Mouse (Mus musculus) G1E (cell line): ENCODE data around the gene Bpifa5. TPM values are rescaled to one million over a fixed set of nuclear protein-coding genes. Genes with fewer than 3 reads are reported as not detected.

Experiments
- ATAC-seq: 2 replicates; pipeline ENCODE4 v1.8.0; 2016; ENCODE audit warnings: mild to moderate bottlenecking; ENCODE audit not compliant: insufficient number of reproducible peaks, poor library complexity, low FRiP score, severe bottlenecking; ENCODE audit errors: extremely low read depth
- DNase-seq: peaks from one replicate; pipeline ENCODE4 v3.0.0; 2012; ENCODE audit warnings: low spot score
- H3K27me3 ChIP-seq: 2 replicates; pipeline ENCODE4 v1.6.1; 2012; ENCODE audit warnings: mild to moderate bottlenecking, low read length, inconsistent platforms; ENCODE audit not compliant: insufficient read depth
- H3K36me3 ChIP-seq: replicated peaks from 2 replicates; pipeline ENCODE3; 2012; ENCODE audit warnings: mild to moderate bottlenecking, inconsistent platforms
- H3K4me1 ChIP-seq: 2 replicates; pipeline ENCODE4 v1.6.1; 2012; ENCODE audit warnings: low read depth, low read length, inconsistent platforms, mixed read lengths; ENCODE audit not compliant: insufficient read depth
- H3K4me3 ChIP-seq: 2 replicates; pipeline ENCODE4 v1.5.1; 2012; ENCODE audit warnings: low read depth, mild to moderate bottlenecking, inconsistent platforms, low read length, moderate library complexity, mixed read lengths
- H3K9me3 ChIP-seq: replicated peaks from 2 replicates; pipeline ENCODE4 v1.6.1; 2012; ENCODE audit warnings: inconsistent platforms
- CTCF ChIP-seq: IDR thresholded peaks from 2 replicates; pipeline ENCODE4 v1.5.1; 2012; ENCODE audit warnings: low read depth, low read length, inconsistent platforms, mixed read lengths
- TAL1 ChIP-seq: conservative IDR thresholded peaks from 2 replicates; pipeline ENCODE4 v1.6.1; 2012; ENCODE audit warnings: low read depth, low read length, inconsistent platforms, mixed read lengths
- polyA plus RNA-seq: library from polyadenylated mRNA; stranded (reverse); fragments of >175 nt; gene quantifications from 2 replicates; pipeline ENCODE4 v1.2.3, GENCODE M21; 2012
- total RNA-seq, 2 experiments: library from RNA; stranded (forward) in 1 of 2; stranded (reverse) in 1 of 2; fragments of 200-1000 nt in 1 of 2; fragments of >200 nt in 1 of 2; fragmentation: Nextera tagmentation in 1 of 2; gene quantifications; 2 replicates each; pipeline ENCODE4 v1.2.3; 2014 to 2017

The Bpifa5 gene
- total and polyA plus RNA-seq, 3 experiments: not detected

DNA sequence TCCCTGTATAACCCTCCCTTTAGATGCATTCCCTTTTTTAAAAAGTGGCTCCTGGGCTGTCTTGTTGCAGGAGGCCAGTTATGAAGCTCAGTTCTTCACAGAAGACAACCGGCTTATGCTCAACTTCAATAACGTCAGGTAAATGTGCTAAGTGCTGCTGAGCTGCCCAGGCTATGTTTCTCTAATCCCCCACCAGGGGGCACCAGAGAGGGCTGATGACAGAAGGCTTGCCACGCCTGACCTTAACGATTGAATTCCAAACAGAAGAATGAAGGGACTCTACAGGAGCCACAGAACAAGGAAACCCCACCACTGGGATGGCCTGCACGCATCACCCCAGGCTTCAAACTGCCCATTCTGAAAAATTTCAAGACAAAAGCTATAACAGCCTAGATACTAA is 52.8 kb downstream of the Bpifa5 start:
- TF ChIP-seq TAL1: no peak
- peak; percentile 55 for TF ChIP-seq CTCF
- H3K9me3 ChIP-seq: no peaks in the 10 kb centered on the region
- H3K27me3 ChIP-seq: peaks cover 7% of the 10 kb centered on the region; the same call in 1 of the 2 replicates
- DNase-seq (peak; percentile 49), ATAC-seq (peak; percentile 40)
- no peaks in the 10 kb centered on the region for H3K4me1 ChIP-seq
- no peak overlapping the region for H3K4me3 ChIP-seq
- H3K36me3 ChIP-seq: no peaks in the 10 kb centered on the region

Other genes with a start within 250 kb of the Bpifa5 start
- gene Bpifb3, start 244.4 kb upstream of the Bpifa5 start, total RNA-seq (2014; fragmentation: Nextera tagmentation): not detected in 2 replicates
- not detected in 2 replicates for gene Bpifb3, start 244.4 kb upstream of the Bpifa5 start, total RNA-seq (2017)
- not detected in 2 replicates for gene Bpifb3, start 244.4 kb upstream of the Bpifa5 start, polyA plus RNA-seq
- gene Bpifb4, start 224.4 kb upstream of the Bpifa5 start, total RNA-seq (2014; fragmentation: Nextera tagmentation): not detected in 2 replicates
- gene Bpifb4, start 224.4 kb upstream of the Bpifa5 start, total RNA-seq (2017): not detected in 2 replicates
- not detected in 2 replicates for gene Bpifb4, start 224.4 kb upstream of the Bpifa5 start, polyA plus RNA-seq
- gene Bpifa6, start 187.7 kb upstream of the Bpifa5 start, total RNA-seq (2014; fragmentation: Nextera tagmentation): not detected in 2 replicates
- not detected in 2 replicates for gene Bpifa6, start 187.7 kb upstream of the Bpifa5 start, total RNA-seq (2017)
- not detected in 2 replicates for gene Bpifa6, start 187.7 kb upstream of the Bpifa5 start, polyA plus RNA-seq
- gene Bpifa2, start 154.3 kb upstream of the Bpifa5 start, total RNA-seq (2014; fragmentation: Nextera tagmentation): not detected in 2 replicates
- gene Bpifa2, start 154.3 kb upstream of the Bpifa5 start, total RNA-seq (2017): 0.49 TPM in 1 of 2 replicates, not detected in the other
- not detected in 2 replicates for gene Bpifa2, start 154.3 kb upstream of the Bpifa5 start, polyA plus RNA-seq
- not detected in 2 replicates for gene Bpifa3, start 32.3 kb upstream of the Bpifa5 start, total RNA-seq (2014; fragmentation: Nextera tagmentation)
- not detected in 2 replicates for gene Bpifa3, start 32.3 kb upstream of the Bpifa5 start, total RNA-seq (2017)
- gene Bpifa3, start 32.3 kb upstream of the Bpifa5 start, polyA plus RNA-seq: not detected in 2 replicates
- not detected in 2 replicates for gene Bpifa1, start 19.7 kb upstream of the Bpifa5 start, total RNA-seq (2014; fragmentation: Nextera tagmentation)
- not detected in 2 replicates for gene Bpifa1, start 19.7 kb upstream of the Bpifa5 start, total RNA-seq (2017)
- not detected in 2 replicates for gene Bpifa1, start 19.7 kb upstream of the Bpifa5 start, polyA plus RNA-seq
- not detected in 2 replicates for gene Bpifb1, start 28.2 kb downstream of the Bpifa5 start, total RNA-seq (2014; fragmentation: Nextera tagmentation)
- 0.05 TPM in 1 of 2 replicates, not detected in the other for gene Bpifb1, start 28.2 kb downstream of the Bpifa5 start, total RNA-seq (2017)
- not detected in 2 replicates for gene Bpifb1, start 28.2 kb downstream of the Bpifa5 start, polyA plus RNA-seq
- not detected in 2 replicates for gene Bpifb5, start 61.1 kb downstream of the Bpifa5 start, total RNA-seq (2014; fragmentation: Nextera tagmentation)
- gene Bpifb5, start 61.1 kb downstream of the Bpifa5 start, total RNA-seq (2017): 0.11 TPM in 1 of 2 replicates, not detected in the other
- gene Bpifb5, start 61.1 kb downstream of the Bpifa5 start, polyA plus RNA-seq: not detected in 2 replicates
- not detected in 2 replicates for gene Bpifb9a, start 95.2 kb downstream of the Bpifa5 start, total RNA-seq (2014; fragmentation: Nextera tagmentation)
- gene Bpifb9a, start 95.2 kb downstream of the Bpifa5 start, total RNA-seq (2017): 0.22 TPM in 1 of 2 replicates, not detected in the other
- gene Bpifb9a, start 95.2 kb downstream of the Bpifa5 start, polyA plus RNA-seq: not detected in 2 replicates
- not detected in 2 replicates for gene Bpifb9b, start 144.6 kb downstream of the Bpifa5 start, total RNA-seq (2014; fragmentation: Nextera tagmentation)
- not detected in 2 replicates for gene Bpifb9b, start 144.6 kb downstream of the Bpifa5 start, total RNA-seq (2017)
- gene Bpifb9b, start 144.6 kb downstream of the Bpifa5 start, polyA plus RNA-seq: not detected in 2 replicates
- 20.0 and 24.8 TPM in 2 replicates for gene Cdk5rap1, start 210.4 kb downstream of the Bpifa5 start, total RNA-seq (2014; fragmentation: Nextera tagmentation)
- gene Cdk5rap1, start 210.4 kb downstream of the Bpifa5 start, total RNA-seq (2017): 21.7 and 21.8 TPM in 2 replicates
- 0.81 and 1.2 TPM in 2 replicates for gene Cdk5rap1, start 210.4 kb downstream of the Bpifa5 start, polyA plus RNA-seq
- not detected in 2 replicates for gene Snta1, start 245.5 kb downstream of the Bpifa5 start, total RNA-seq (2014; fragmentation: Nextera tagmentation)
- not detected in 2 replicates for gene Snta1, start 245.5 kb downstream of the Bpifa5 start, total RNA-seq (2017)
- gene Snta1, start 245.5 kb downstream of the Bpifa5 start, polyA plus RNA-seq: not detected in 2 replicates